In the genomic region with DNA sequence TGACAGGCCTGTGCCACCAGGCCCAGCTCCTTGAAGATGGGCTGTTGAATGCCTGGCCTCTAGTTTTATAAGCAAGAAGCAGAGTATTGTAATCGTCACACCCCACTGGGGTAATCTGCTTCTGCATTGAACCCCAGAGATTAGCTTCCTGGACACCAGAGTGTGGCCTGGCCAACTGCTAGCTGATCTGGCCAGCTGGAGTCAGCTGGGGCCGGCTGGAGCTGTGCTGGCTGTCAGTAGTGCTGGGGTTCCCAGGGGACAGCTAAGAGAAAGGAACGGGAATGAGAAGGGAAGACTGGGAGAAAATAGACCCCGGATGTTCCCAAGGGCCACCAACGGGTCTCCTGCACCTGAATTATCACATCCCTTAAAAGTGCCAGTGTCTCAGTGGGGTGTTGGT, we compare ENCODE assay signal across 11 mouse cellular contexts. TPM values are rescaled to one million over a fixed set of nuclear protein-coding genes. Genes with fewer than 3 reads are reported as not detected.
DNase-seq lines count a peak whose midpoint lies in the region; ATAC-seq and TF ChIP-seq lines count a peak whose summit lies in the region.
"Had no signal": no experiment of that assay in that cellular context is flagged by ENCODE, and none has a peak within 500 bp of the region (broad histone marks: within the 10 kb centered on the region; RNA-seq: fewer than 3 reads in every experiment).

No protein-coding gene starts in this region.

- intact Hi-C loops in heart, postnatal 25 days (cut with DNase I): no loop called here

- no peak overlapping the region for H3K4me2 ChIP-seq in lung, postnatal 0 days (replicated peaks; ENCODE audit: low read depth, low read length)
- H3K4me2 ChIP-seq: lung, embryonic 15.5 days; neural tube, embryonic 12.5 days had no signal

- 63% methylated on average over 5 of the region's 5 CpGs for WGBS in lung, postnatal 0 days

- DNase-seq in adrenal gland, postnatal 10 days: peak; percentile 51
- DNase-seq in adrenal gland, adult 18-20 months (ENCODE audit: low spot score in 2 of 2): no peak
- peak; percentile 54 for DNase-seq in lung, postnatal 0 days (ENCODE audit: low spot score)
- no peak for DNase-seq in lung, postnatal 25 days (ENCODE audit: low spot score)
- DNase-seq in heart, postnatal 25 days (ENCODE audit: low spot score): peak; percentile 64
- DNase-seq in lung, postnatal 4 days: peak; percentile 42 to 78
- no peak for DNase-seq in retina, postnatal 1 day

- H3K4me3 ChIP-seq in lung, postnatal 0 days (ENCODE audit: low read depth, low read length): no peak overlapping the region
- H3K4me3 ChIP-seq: lung, embryonic 15.5 days; neural tube, embryonic 12.5 days had no signal

- no peak for TF ChIP-seq EP300 in lung, postnatal 0 days (IDR thresholded peaks at IDR 0.05)

- H3K9ac ChIP-seq in lung, postnatal 0 days (replicated peaks; ENCODE audit: low read depth): no peak overlapping the region
- H3K9ac ChIP-seq: lung, embryonic 15.5 days; neural tube, embryonic 12.5 days had no signal

- no peak for ATAC-seq in lung, postnatal 0 days
- no peak for ATAC-seq in CD4-positive, CD25-positive, alpha-beta regulatory T cell, adult 4 months
- ATAC-seq: forebrain, embryonic 14.5 days had no signal

- H3K36me3 ChIP-seq in lung, postnatal 0 days (ENCODE audit: insufficient read depth, low read length): no peaks in the 10 kb centered on the region
- H3K36me3 ChIP-seq: lung, embryonic 15.5 days; neural tube, embryonic 12.5 days had no signal

- H3K27me3 ChIP-seq in lung, postnatal 0 days (replicated peaks; ENCODE audit: insufficient read depth, low read length): no peaks in the 10 kb centered on the region
- H3K27me3 ChIP-seq: neural tube, embryonic 12.5 days had no signal

- no peaks in the 10 kb centered on the region for H3K4me1 ChIP-seq in lung, postnatal 0 days (ENCODE audit: insufficient read depth, low read depth, low read length)

- no peaks in the 10 kb centered on the region for H3K9me3 ChIP-seq in lung, postnatal 0 days (ENCODE audit: low read length)
- H3K9me3 ChIP-seq: lung, embryonic 15.5 days; neural tube, embryonic 12.5 days had no signal

- no peak overlapping the region for H3K27ac ChIP-seq in lung, postnatal 0 days (ENCODE audit: low read length)
- H3K27ac ChIP-seq: lung, embryonic 15.5 days; neural tube, embryonic 12.5 days had no signal

- no peak for TF ChIP-seq CTCF in lung, postnatal 0 days (IDR thresholded peaks at IDR 0.05)

RNA-seq across cellular contexts. Expression of a gene that starts 3.1 kb away (rescaled TPM):
- 100 to 1,000 TPM; 175 to 226 TPM for total RNA-seq in adrenal gland, postnatal 10 days (2021)
- total RNA-seq in adrenal gland, adult 18-20 months (2021): 100 to 1,000 TPM; 315 to 352 TPM
- polyA plus RNA-seq in lung, postnatal 0 days (2015; fragmentation: Nextera tagmentation; extraction: Ambion mirVana): 130 and 135 TPM in 2 replicates
- total RNA-seq in heart, postnatal 25 days (2021): 10 to 100 TPM; 50.7 to 65.8 TPM
- 10 to 100 TPM; 28.9 to 69.0 TPM for polyA plus RNA-seq in CD4-positive, CD25-positive, alpha-beta regulatory T cell, adult 4 months (2017; shearing (Covaris generic))

RNA-seq across cellular contexts. Expression of a gene that starts 40.6 kb away (rescaled TPM):
- 10 to 100 TPM; 35.2 to 39.1 TPM for total RNA-seq in adrenal gland, postnatal 10 days (2021)
- 10 to 100 TPM; 43.1 to 46.3 TPM for total RNA-seq in adrenal gland, adult 18-20 months (2021)
- 24.7 and 25.8 TPM in 2 replicates for polyA plus RNA-seq in lung, postnatal 0 days (2015; fragmentation: Nextera tagmentation; extraction: Ambion mirVana)
- 10 to 100 TPM; 15.5 to 17.2 TPM for total RNA-seq in heart, postnatal 25 days (2021)
- 10 to 100 TPM; 17.6 to 36.8 TPM for polyA plus RNA-seq in CD4-positive, CD25-positive, alpha-beta regulatory T cell, adult 4 months (2017; shearing (Covaris generic))

Comparison
In these comparisons a context has a peak if more than half of its experiments do, and no peak if none do; other contexts are left out.
1. DNase-seq: peak in adrenal gland, postnatal 10 days (single experiment), lung, postnatal 0 days (single experiment), heart, postnatal 25 days (single experiment) and lung, postnatal 4 days (2 of 2); none in adrenal gland, adult 18-20 months (0 of 2), lung, postnatal 25 days (single experiment) and retina, postnatal 1 day (single experiment).